Mouse (Mus musculus) MEL (cell line): ENCODE data around the gene Lrba. TPM values are rescaled to one million over a fixed set of nuclear protein-coding genes. Genes with fewer than 3 reads are reported as not detected.

Experiments used
- DNase-seq: peaks from one replicate; pipeline ENCODE4 v3.0.0; 2011; ENCODE audit warnings: low read depth, low spot score
- H3K27ac ChIP-seq: 2 replicates; pipeline ENCODE4 v1.5.1; 2012; ENCODE audit warnings: low read depth, mild to moderate bottlenecking, control low read depth, low read length, moderate library complexity; ENCODE audit not compliant: control insufficient read depth
- H3K27me3 ChIP-seq, 2 experiments: fragments of 150-350 bp in 1 of 2; sonication (generic) in 1 of 2; 2 replicates each; pipeline ENCODE4 v1.6.1; 2012; ENCODE audit warnings: low read length in 2 of 2, mild to moderate bottlenecking in 2 of 2, improper control_type of control experiment in 1 of 2, moderate library complexity in 1 of 2; ENCODE audit not compliant: insufficient read depth in 2 of 2, control insufficient read depth in 1 of 2
- H3K36me3 ChIP-seq, 2 experiments: 2 replicates each; pipeline ENCODE4 v1.6.1; 2012 to 2014; ENCODE audit warnings: low read length in 2 of 2, improper control_type of control experiment in 1 of 2, inconsistent platforms in 1 of 2, mild to moderate bottlenecking in 1 of 2; ENCODE audit not compliant: insufficient read depth in 2 of 2, control insufficient read depth in 1 of 2
- H3K4me1 ChIP-seq, 2 experiments: fragments of 150-350 bp in 1 of 2; sonication (generic) in 1 of 2; 2 replicates each; pipeline ENCODE4 v1.6.1; 2012; ENCODE audit warnings: low read length in 2 of 2, improper control_type of control experiment in 1 of 2, mild to moderate bottlenecking in 1 of 2; ENCODE audit not compliant: insufficient read depth in 2 of 2, control insufficient read depth in 1 of 2
- H3K4me3 ChIP-seq, 2 experiments: fragments of 150-350 bp in 1 of 2; sonication (generic) in 1 of 2; 2 replicates each; pipeline ENCODE4 v1.5.1; 2012; ENCODE audit warnings: low read depth in 2 of 2, low read length in 2 of 2, mild to moderate bottlenecking in 2 of 2, moderate library complexity in 2 of 2, control low read depth in 1 of 2, improper control_type of control experiment in 1 of 2; ENCODE audit not compliant: control insufficient read depth in 1 of 2, insufficient read depth in 1 of 2
- H3K79me2 ChIP-seq: 2 replicates; pipeline ENCODE4 v1.6.1; 2012; ENCODE audit warnings: mild to moderate bottlenecking, low read length, moderate library complexity; ENCODE audit not compliant: control insufficient read depth, poor library complexity, insufficient read depth
- H3K9ac ChIP-seq: 2 replicates; pipeline ENCODE4 v1.6.1; 2012; ENCODE audit warnings: low read depth, mild to moderate bottlenecking, control low read depth, low read length, moderate library complexity; ENCODE audit not compliant: control insufficient read depth, poor library complexity, severe bottlenecking
- H3K9me3 ChIP-seq: fragments of 150-350 bp; sonication (generic); replicated peaks from 2 replicates; pipeline ENCODE4 v1.6.1; 2012; ENCODE audit warnings: mild to moderate bottlenecking, low read length, improper control_type of control experiment, moderate library complexity; ENCODE audit not compliant: insufficient read depth
- EP300 ChIP-seq, 2 experiments: IDR thresholded peaks; 2 replicates each; pipeline ENCODE4 v1.6.1; 2011; ENCODE audit warnings: improper control_type of control experiment in 2 of 2, low read length in 2 of 2, low read depth in 1 of 2, mild to moderate bottlenecking in 1 of 2
- GABPA ChIP-seq: IDR thresholded peaks from 2 replicates; pipeline ENCODE4 v1.6.1; 2012; ENCODE audit warnings: low read depth, mild to moderate bottlenecking, inconsistent platforms, low read length, improper control_type of control experiment, moderate library complexity
- HCFC1 ChIP-seq: IDR thresholded peaks from 2 replicates; pipeline ENCODE4 v1.6.1; 2012; ENCODE audit warnings: low read depth, mild to moderate bottlenecking, inconsistent platforms, low read length, improper control_type of control experiment, moderate library complexity
- JUND ChIP-seq: IDR thresholded peaks from 2 replicates; pipeline ENCODE4 v1.6.1; 2011; ENCODE audit warnings: low read depth, mild to moderate bottlenecking, improper control_type of control experiment, low read length
- KAT2A ChIP-seq: conservative IDR thresholded peaks from 2 replicates; pipeline ENCODE4 v1.6.1; 2012; ENCODE audit warnings: low read depth, low read length, improper control_type of control experiment, inconsistent platforms
- MAFK ChIP-seq: IDR thresholded peaks from 2 replicates; pipeline ENCODE4 v1.6.1; 2011; ENCODE audit warnings: low read depth, mild to moderate bottlenecking, low read length, improper control_type of control experiment, borderline replicate concordance
- MAZ ChIP-seq: IDR thresholded peaks from 2 replicates; pipeline ENCODE4 v1.6.1; 2012; ENCODE audit warnings: low read depth, mild to moderate bottlenecking, inconsistent platforms, low read length, improper control_type of control experiment
- MYB ChIP-seq: IDR thresholded peaks from 2 replicates; pipeline ENCODE4 v1.6.1; 2011; ENCODE audit warnings: mild to moderate bottlenecking, low read depth, low read length, improper control_type of control experiment
- POLR2A ChIP-seq, 2 experiments: IDR thresholded peaks; 2 replicates each; pipeline ENCODE4 v1.6.1; 2011 to 2012; ENCODE audit warnings: low read length in 2 of 2, mild to moderate bottlenecking in 2 of 2, control low read depth in 1 of 2, improper control_type of control experiment in 1 of 2, low read depth in 1 of 2, moderate library complexity in 1 of 2; ENCODE audit not compliant: control insufficient read depth in 1 of 2, insufficient read depth in 1 of 2, poor library complexity in 1 of 2
- POLR2AphosphoS2 ChIP-seq: IDR thresholded peaks from 2 replicates; pipeline ENCODE4 v1.6.1; 2011; ENCODE audit warnings: low read length, improper control_type of control experiment
- POLR2AphosphoS5 ChIP-seq: IDR thresholded peaks from 2 replicates; pipeline ENCODE4 v1.6.1; 2012; ENCODE audit warnings: low read depth, borderline replicate concordance, mild to moderate bottlenecking, inconsistent platforms, low read length, moderate library complexity, mixed read lengths
- RCOR1 ChIP-seq: IDR thresholded peaks from 2 replicates; pipeline ENCODE4 v1.6.1; 2012; ENCODE audit warnings: low read depth, mild to moderate bottlenecking, inconsistent platforms, low read length, improper control_type of control experiment
- TAL1 ChIP-seq: IDR thresholded peaks from 2 replicates; pipeline ENCODE4 v1.6.1; 2012; ENCODE audit warnings: mild to moderate bottlenecking, inconsistent platforms, low read length, moderate library complexity, mixed read lengths
- TBP ChIP-seq: IDR thresholded peaks from 2 replicates; pipeline ENCODE4 v1.8.0; 2011; ENCODE audit warnings: low read depth, low read length, improper control_type of control experiment
- TCF12 ChIP-seq: IDR thresholded peaks from 2 replicates; pipeline ENCODE4 v1.6.1; 2014; ENCODE audit warnings: low read depth, mild to moderate bottlenecking, inconsistent platforms, low read length, improper control_type of control experiment, moderate library complexity
- USF1 ChIP-seq: IDR thresholded peaks from 2 replicates; pipeline ENCODE4 v1.6.1; 2014; ENCODE audit warnings: low read depth, mild to moderate bottlenecking, inconsistent platforms, low read length, improper control_type of control experiment, moderate library complexity
- ZKSCAN1 ChIP-seq: IDR thresholded peaks from 2 replicates; pipeline ENCODE4 v1.6.1; 2012; ENCODE audit warnings: low read depth, mild to moderate bottlenecking, inconsistent platforms, low read length, improper control_type of control experiment, moderate library complexity
- polyA plus RNA-seq, 2 experiments: library from polyadenylated mRNA; stranded (reverse) in 1 of 2; unstranded in 1 of 2; fragments of >175 nt in 1 of 2; fragments of >200 nt in 1 of 2; gene quantifications; 2 replicates each; pipeline versions ENCODE4 v1.2.1 to v1.2.4; 2012; ENCODE audit warnings: low replicate concordance in 2 of 2, low read depth in 1 of 2; ENCODE audit not compliant: insufficient read length in 2 of 2, insufficient read depth in 1 of 2, missing spikeins in 1 of 2
- total RNA-seq: library from RNA; depleted of rRNA; stranded (reverse); fragments of 300-350 nt; gene quantifications from 2 replicates; pipeline ENCODE4 v1.2.3, GENCODE M21; 2012

Lrba gene
- total and polyA plus RNA-seq, 3 experiments: 10.9 to 17.9 TPM; not detected in 1

GRCm38 (mm10) chr3:86531531-86532269 lies 307.2 kb downstream of the Lrba start:
- Histone ChIP-seq H3K4me3 (no peak overlapping the region), H3K9me3 (no peaks in the 10 kb centered on the region), H3K4me1 (no peaks in the 10 kb centered on the region), H3K27me3 (no peaks in the 10 kb centered on the region), H3K27ac (no peak overlapping the region), H3K9ac (no peak overlapping the region), H3K79me2 (no peaks in the 10 kb centered on the region), H3K36me3 (no peaks in the 10 kb centered on the region)
- DNase-seq: no peak
- TF ChIP-seq MAZ: no peak
- TF ChIP-seq KAT2A: no peak
- TF ChIP-seq TCF12: no peak
- no peak for TF ChIP-seq MAFK
- TF ChIP-seq TAL1: no peak
- TF ChIP-seq ZKSCAN1: no peak
- no peak for TF ChIP-seq POLR2AphosphoS2
- TF ChIP-seq EP300 (IDR thresholded peaks at IDR 0.05; ENCODE audit: low read depth in 1 of 2, low read length in 2 of 2): no peak
- TF ChIP-seq GABPA: no peak
- no peak for TF ChIP-seq POLR2AphosphoS5

GRCm38 (mm10) chr3:86536751-86537150 lies 312.3 kb downstream of the Lrba start:
- no peak overlapping the region for H3K27ac ChIP-seq
- H3K79me2 ChIP-seq: no peaks in the 10 kb centered on the region
- H3K36me3 ChIP-seq: no peaks in the 10 kb centered on the region
- no peaks in the 10 kb centered on the region for H3K27me3 ChIP-seq
- DNase-seq: no peak
- no peaks in the 10 kb centered on the region for H3K9me3 ChIP-seq
- H3K9ac ChIP-seq: no peak overlapping the region
- H3K4me3 ChIP-seq: no peak overlapping the region
- no peak for TF ChIP-seq MAFK
- TF ChIP-seq HCFC1: no peak
- TF ChIP-seq MAZ: no peak
- no peak for TF ChIP-seq KAT2A
- no peak for TF ChIP-seq JUND
- TF ChIP-seq TBP: no peak
- TF ChIP-seq TAL1: no peak
- no peak for TF ChIP-seq USF1
- TF ChIP-seq MYB: no peak
- TF ChIP-seq GABPA: no peak
- TF ChIP-seq POLR2A (IDR thresholded peaks at IDR 0.05; ENCODE audit: control insufficient read depth in 1 of 2, insufficient read depth in 1 of 2, low read depth in 1 of 2, low read length in 2 of 2, poor library complexity in 1 of 2): no peak
- TF ChIP-seq RCOR1: no peak
- H3K4me1 ChIP-seq: no peaks in the 10 kb centered on the region
